Mouse (Mus musculus) hindbrain, postnatal 0 days (tissue): ENCODE data around the gene Fhod1. TPM values are rescaled to one million over a fixed set of nuclear protein-coding genes. Genes with fewer than 3 reads are reported as not detected.
"Not testable (repeated sequence)": the region's sequence is repeated elsewhere in the genome, so short reads cannot be mapped to it uniquely, and the experiment has no call there.

Experiments used
- ATAC-seq: fragments of 200-750 bp; cut with Nextera tagmentation; 2 replicates; pipeline ENCODE4 v1.8.0; 2017; ENCODE audit warnings: mild to moderate bottlenecking, moderate TSS enrichment, moderate library complexity
- DNase-seq: peaks from one replicate; pipeline ENCODE4 v3.0.0-alpha.2; 2015; ENCODE audit warnings: low spot score
- H3K27ac ChIP-seq: fragments of 300-500 bp; sonication (generic); 2 replicates; pipeline ENCODE4 v1.5.1; 2014; ENCODE audit warnings: mild to moderate bottlenecking
- H3K27me3 ChIP-seq: fragments of 300-500 bp; sonication (generic); 2 replicates; pipeline ENCODE4 v1.6.1; 2014; ENCODE audit warnings: low read length, mixed read lengths; ENCODE audit not compliant: insufficient read depth
- H3K36me3 ChIP-seq: fragments of 300-500 bp; sonication (generic); 2 replicates; pipeline ENCODE4 v1.6.1; 2014; ENCODE audit warnings: low read length, mixed read lengths; ENCODE audit not compliant: insufficient read depth
- H3K4me1 ChIP-seq: fragments of 300-500 bp; sonication (generic); 2 replicates; pipeline ENCODE4 v1.6.1; 2014; ENCODE audit warnings: antibody characterized with exemption, low read length, mixed read lengths; ENCODE audit not compliant: insufficient read depth
- H3K4me2 ChIP-seq: fragments of 300-500 bp; sonication (generic); 2 replicates; pipeline ENCODE4 v1.6.1; 2014; ENCODE audit warnings: low read depth, mild to moderate bottlenecking, low read length, moderate library complexity, mixed read lengths
- H3K4me3 ChIP-seq: fragments of 300-500 bp; sonication (generic); 2 replicates; pipeline ENCODE4 v1.5.1; 2014; ENCODE audit warnings: low read length
- H3K9ac ChIP-seq: fragments of 300-500 bp; sonication (generic); replicated peaks from 2 replicates; pipeline ENCODE4 v1.6.1; 2014; ENCODE audit warnings: mild to moderate bottlenecking, low read length, moderate library complexity, mixed read lengths
- H3K9me3 ChIP-seq: fragments of 300-500 bp; sonication (generic); 2 replicates; pipeline ENCODE4 v1.6.1; 2016; ENCODE audit warnings: low read length, mixed read lengths
- CTCF ChIP-seq: IDR thresholded peaks from 2 replicates; pipeline ENCODE4 v1.5.1; 2016; ENCODE audit warnings: antibody characterized with exemption, control low read depth, low read depth
- WGBS: fragments of 180-500 bp; shearing (Covaris S2); extraction: QIAGEN DNeasy Blood & Tissue Kit; methylation state at CpG from one replicate; pipeline ENCODE4 v1.1.7; 2014; 5-methylcytosine and 5-hydroxymethylcytosine counted together
- polyA plus RNA-seq: library from polyadenylated mRNA; unstranded; fragments of >200 nt; fragmentation: Nextera tagmentation; extraction: Ambion mirVana; gene quantifications from 2 replicates; pipeline ENCODE4 v1.2.1, GENCODE M21; 2015
- total RNA-seq: library from RNA; depleted of rRNA; stranded (reverse); fragments of >200 nt; gene quantifications from 2 replicates; pipeline ENCODE4 v1.2.3, GENCODE M21; 2014

Fhod1 gene
- total and polyA plus RNA-seq, 2 experiments from 2014 or later, result 0.45 to 3.1 TPM

DNA sequence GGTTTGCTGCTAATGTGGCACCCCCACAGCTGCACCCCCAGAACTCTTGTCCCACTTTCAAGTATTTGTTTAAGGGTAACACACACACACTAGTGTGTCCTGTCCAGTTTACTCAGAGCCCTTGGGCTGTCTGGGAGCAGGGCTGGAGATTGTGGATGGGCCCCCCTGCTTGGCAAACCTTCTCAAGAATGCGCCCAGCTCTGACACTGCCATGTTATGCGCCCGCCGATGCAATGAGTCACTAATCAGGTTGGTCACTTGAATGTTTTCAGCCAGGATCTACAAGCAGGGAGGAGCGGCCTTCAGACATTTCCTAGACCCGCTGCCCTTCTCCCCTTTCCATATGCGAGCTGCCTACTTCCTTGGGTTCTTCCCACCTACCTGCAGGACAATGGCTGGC is 55.3 kb downstream of the Fhod1 start:
- DNase-seq, result no peak
- Histone ChIP-seq H3K4me3 (no peak overlapping the region), H3K4me1 (peaks cover 13% of the 10 kb centered on the region), H3K27ac (no peak overlapping the region), H3K36me3 (no peaks in the 10 kb centered on the region), H3K27me3 (no peaks in the 10 kb centered on the region), H3K9me3 (no peaks in the 10 kb centered on the region), H3K4me2 (no peak overlapping the region), H3K9ac (no peak overlapping the region)
- 85% methylated on average over 7 of the region's 7 CpGs for WGBS
- no peak for TF ChIP-seq CTCF
- no peak for ATAC-seq

DNA sequence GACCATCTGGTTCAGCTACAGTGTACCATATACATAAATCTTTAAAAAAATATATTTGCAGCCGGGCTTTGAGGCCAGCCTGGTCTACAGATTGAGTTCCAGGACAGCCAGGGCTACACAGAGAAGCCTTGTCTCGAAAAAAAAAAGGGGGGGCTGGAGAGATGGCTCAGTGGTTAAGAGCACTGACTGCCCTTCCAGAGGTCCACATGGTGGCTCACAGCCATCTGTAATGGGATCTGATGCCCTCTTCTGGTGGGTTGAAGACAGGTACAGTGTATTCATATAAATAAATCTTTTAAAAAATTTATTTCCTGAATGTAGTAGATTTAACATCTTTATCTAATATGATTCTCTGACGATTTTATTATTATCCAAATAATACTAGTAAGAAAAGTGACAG is 56.0 kb downstream of the Fhod1 start:
- not testable (repeated sequence) for H3K27me3 ChIP-seq, H3K9ac ChIP-seq, DNase-seq, ATAC-seq, H3K27ac ChIP-seq, H3K4me3 ChIP-seq, H3K4me1 ChIP-seq, H3K4me2 ChIP-seq, H3K9me3 ChIP-seq, H3K36me3 ChIP-seq
- peak; percentile 24; the same call in 1 of the 2 replicates for TF ChIP-seq CTCF
- WGBS, result 70% methylated on average over 3 of the region's 3 CpGs

DNA sequence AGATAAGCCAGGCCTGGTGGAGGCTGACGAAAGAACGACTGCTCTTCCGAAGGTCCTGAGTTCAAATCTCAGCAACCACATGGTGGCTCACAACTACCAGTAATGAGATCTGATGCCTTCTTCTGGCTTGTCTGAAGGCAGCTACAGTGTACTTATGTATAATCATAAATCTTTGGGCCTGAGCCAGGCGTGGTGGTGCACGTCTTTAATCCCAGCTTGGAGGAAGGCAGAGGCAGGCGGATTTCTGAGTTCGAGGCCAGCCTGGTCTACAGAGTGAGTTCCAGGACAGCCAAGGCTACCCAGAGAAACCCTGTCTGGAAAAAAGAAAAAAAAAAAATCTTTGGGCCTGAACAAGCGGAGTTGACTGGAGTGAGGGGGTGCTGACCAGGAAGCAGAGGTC is 56.4 kb downstream of the Fhod1 start:
- H3K36me3 ChIP-seq, H3K27me3 ChIP-seq, H3K9ac ChIP-seq, DNase-seq, H3K9me3 ChIP-seq, ATAC-seq, H3K27ac ChIP-seq, H3K4me2 ChIP-seq, H3K4me3 ChIP-seq: not testable (repeated sequence)
- WGBS, result 85% methylated on average over 8 of the region's 8 CpGs
- H3K4me1 ChIP-seq, result peaks cover 11% of the 10 kb centered on the region; the same call in 1 of the 2 replicates

DNA sequence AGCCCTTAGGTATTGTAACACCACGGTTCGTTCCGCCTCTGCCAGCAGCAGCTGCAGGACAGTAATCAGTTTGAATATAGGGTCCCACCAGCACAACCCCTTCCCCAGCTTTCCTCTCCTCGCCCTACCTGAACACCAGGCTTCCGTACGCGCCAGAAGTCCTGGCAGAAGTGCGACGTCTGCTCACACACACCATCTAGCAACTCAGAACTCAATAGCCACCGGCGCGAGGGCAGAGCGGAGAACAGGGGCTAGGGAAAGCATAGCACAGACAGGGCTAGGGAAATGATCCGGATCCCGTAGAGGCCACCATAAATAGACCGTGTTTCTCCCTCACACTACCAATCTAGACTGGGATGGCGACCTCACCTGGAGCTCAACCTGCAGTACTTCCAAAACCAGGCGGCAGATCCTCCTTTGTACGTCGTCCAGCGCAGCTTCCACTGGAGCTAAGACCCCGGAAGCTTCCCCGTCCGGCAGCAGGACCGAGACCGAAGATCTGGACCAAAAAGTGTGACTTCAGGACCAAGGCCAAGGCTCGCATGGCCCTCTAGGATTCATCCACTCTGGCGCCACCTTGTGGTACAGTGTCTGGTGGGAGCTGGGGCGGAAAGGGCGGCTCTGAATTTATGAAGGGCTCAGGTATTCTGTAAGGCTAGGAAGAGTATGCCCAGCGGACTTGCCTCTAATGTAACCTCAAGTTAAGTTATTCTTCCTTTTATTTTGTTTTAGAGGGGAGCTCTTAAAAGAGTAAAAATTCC is 57.0 kb downstream of the Fhod1 start:
- peaks cover 14% of the 10 kb centered on the region; the same call in 1 of the 2 replicates for H3K4me1 ChIP-seq
- ATAC-seq (no peak), DNase-seq (peak; percentile 90)
- peak overlapping the region; percentile 72 for H3K4me2 ChIP-seq
- no peak overlapping the region for H3K27ac ChIP-seq
- no peaks in the 10 kb centered on the region for H3K9me3 ChIP-seq
- 4% methylated on average over 31 of the region's 31 CpGs for WGBS
- peak; percentile 92 for TF ChIP-seq CTCF
- H3K36me3 ChIP-seq, result no peaks in the 10 kb centered on the region
- peak overlapping the region; percentile 54 for H3K4me3 ChIP-seq
- H3K9ac ChIP-seq, result no peak overlapping the region
- no peaks in the 10 kb centered on the region for H3K27me3 ChIP-seq

DNA sequence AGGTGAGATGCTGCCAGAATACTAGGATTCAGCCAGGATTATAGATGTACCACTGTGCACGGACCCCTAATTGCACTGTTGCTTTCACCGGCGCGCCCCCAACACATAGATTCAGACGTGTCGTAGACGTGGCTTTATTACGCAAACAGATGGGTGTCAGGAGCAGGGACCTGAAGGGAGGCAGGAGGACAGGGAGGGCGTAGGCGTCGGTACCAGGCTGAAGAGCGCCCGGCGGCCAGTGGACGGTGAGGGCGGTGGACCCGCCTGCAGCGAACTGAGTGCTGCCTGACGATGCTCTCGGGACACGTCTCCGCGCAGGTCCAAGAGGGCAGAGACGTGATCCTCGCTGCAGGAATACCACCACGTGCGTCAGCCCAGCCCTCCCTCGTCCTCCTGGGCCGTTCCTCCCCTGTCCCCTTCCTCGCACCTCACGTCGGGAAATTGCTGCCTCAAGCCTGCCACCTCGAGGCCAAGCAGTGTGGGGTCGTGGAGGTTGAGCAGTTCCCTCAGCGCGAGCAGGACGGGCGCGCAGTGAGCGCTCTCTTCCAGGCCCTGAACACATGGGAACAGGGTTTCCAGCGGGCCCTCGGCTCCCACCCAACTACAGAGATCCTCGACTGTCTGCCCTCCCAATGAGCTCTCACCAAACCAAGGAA is 57.8 kb downstream of the Fhod1 start, which contains the start of gene 4931428F04Rik:
Gene 4931428F04Rik, minus strand, starts transcription at position 60 of the 656 bp plus-strand sequence.
- ATAC-seq, result peak; percentile 16
- Histone ChIP-seq H3K4me3 (peak within 1 kb of the TSS; percentile 54), H3K9ac (peak within 1 kb of the TSS; percentile 74), H3K27me3 (no peaks in the 10 kb centered on the region), H3K9me3 (no peaks in the 10 kb centered on the region), H3K36me3 (no peaks in the 10 kb centered on the region), H3K4me2 (peak within 1 kb of the TSS; percentile 72), H3K4me1 (peaks cover 18% of the 10 kb centered on the region; the same call in 1 of the 2 replicates), H3K27ac (peak within 1 kb of the TSS; percentile 94)
- peak; percentile 76 for TF ChIP-seq CTCF
- DNase-seq, result peak; percentile 69
- WGBS, result 1% methylated on average over 43 of the region's 43 CpGs

DNA sequence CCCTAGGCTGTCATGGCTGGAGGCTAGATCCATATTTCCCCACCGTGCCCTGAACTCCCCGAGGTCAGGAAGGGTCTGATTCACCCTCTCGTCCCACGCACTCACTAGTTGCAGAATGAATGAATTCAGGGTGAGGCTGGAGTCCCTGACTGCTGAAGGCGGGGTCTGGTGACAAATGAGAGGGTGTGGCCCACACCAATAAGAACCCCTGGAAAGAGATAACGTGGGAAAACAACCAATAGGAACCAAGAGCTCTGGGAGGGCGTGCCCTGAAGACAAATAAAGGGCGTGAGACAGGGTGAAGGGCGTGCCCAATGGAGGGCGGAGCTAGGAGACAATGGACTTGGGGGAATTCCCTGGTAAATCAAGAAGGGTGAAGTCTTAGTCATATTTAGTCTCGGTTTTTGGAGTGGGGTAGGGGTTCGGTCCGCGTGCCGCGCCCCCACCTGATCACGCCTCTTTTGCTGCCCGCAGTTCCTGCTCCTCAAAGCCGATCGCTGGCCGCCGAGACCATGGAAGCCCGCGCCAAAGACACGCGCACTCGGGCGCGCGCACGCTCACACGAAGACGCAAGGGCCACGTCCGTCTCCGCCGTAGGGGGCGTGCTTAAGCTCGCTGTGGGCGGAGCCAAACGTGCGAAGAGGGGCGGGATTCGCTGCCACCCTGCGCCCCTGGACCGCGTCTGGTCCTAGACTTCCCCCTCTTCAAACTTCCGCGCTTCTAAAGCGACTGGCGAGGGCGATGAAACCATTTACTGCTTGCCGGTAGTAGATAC is 58.6 kb downstream of the Fhod1 start:
- H3K27ac ChIP-seq, result peak overlapping the region; percentile 94
- H3K9ac ChIP-seq, result peak overlapping the region; percentile 74
- peaks cover 18% of the 10 kb centered on the region; the same call in 1 of the 2 replicates for H3K4me1 ChIP-seq
- H3K4me2 ChIP-seq, result peak overlapping the region; percentile 72
- H3K4me3 ChIP-seq, result peak overlapping the region; percentile 54
- no peaks in the 10 kb centered on the region for H3K27me3 ChIP-seq
- no peaks in the 10 kb centered on the region for H3K9me3 ChIP-seq
- WGBS, result 1% methylated on average over 53 of the region's 53 CpGs
- TF ChIP-seq CTCF, result peak; percentile 53
- ATAC-seq (peak; percentile 93), DNase-seq (peak; percentile 99)
- no peaks in the 10 kb centered on the region for H3K36me3 ChIP-seq
